Comparison of ENCODE assay signal across 13 mouse cellular contexts in the genomic region with DNA sequence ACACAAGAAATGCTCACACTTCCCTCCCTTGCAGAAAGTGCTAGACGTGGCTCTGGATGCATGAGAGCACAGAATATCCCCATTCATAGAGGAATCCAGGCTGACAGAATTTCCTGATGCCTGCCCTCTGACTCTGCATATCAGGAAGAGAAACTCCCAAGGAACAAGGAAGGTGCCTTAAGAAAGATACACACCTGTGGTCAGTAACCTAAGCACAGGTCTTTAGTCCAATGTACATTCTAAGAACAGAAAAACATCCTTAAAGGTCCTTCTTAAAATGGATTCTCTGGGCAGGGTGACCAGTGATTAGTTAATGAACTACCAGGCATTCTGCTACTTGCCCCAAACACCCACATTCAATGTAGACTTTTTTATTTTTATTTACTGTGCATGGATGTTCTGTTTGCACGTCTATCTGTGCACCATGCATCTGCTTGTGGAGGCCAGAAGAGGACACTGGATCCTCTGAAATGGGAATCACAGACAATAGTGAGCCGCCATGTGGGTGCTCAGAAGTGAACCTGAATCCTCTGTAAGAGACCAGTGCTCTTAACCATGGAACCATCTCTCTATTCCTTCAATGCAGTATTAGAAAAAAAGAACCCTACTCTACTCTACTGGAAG. TPM values are rescaled to one million over a fixed set of nuclear protein-coding genes. Genes with fewer than 3 reads are reported as not detected.
DNase-seq lines count a peak whose midpoint lies in the region; ATAC-seq and TF ChIP-seq lines count a peak whose summit lies in the region.
"Had no signal": no experiment of that assay in that cellular context is flagged by ENCODE, and none has a peak within 500 bp of the region (broad histone marks: within the 10 kb centered on the region; RNA-seq: fewer than 3 reads in every experiment).

No protein-coding gene starts in this region.

- H3K9me3 ChIP-seq in heart, embryonic 13.5 days, result no peaks in the 10 kb centered on the region
- H3K9me3 ChIP-seq in liver, postnatal 0 days (ENCODE audit: low read length), result no peaks in the 10 kb centered on the region
- H3K9me3 ChIP-seq: embryonic facial prominence, embryonic 15.5 days; midbrain, embryonic 13.5 days had no signal

- no peaks in the 10 kb centered on the region for H3K36me3 ChIP-seq in heart, embryonic 13.5 days
- no peaks in the 10 kb centered on the region for H3K36me3 ChIP-seq in liver, postnatal 0 days (replicated peaks; ENCODE audit: insufficient read depth, low read length)
- H3K36me3 ChIP-seq: embryonic facial prominence, embryonic 15.5 days; midbrain, embryonic 13.5 days had no signal

- H3K9ac ChIP-seq in heart, embryonic 13.5 days, result no peak overlapping the region
- H3K9ac ChIP-seq in liver, postnatal 0 days (replicated peaks), result peak overlapping the region; percentile 28; the same call in 1 of the 2 replicates
- H3K9ac ChIP-seq: embryonic facial prominence, embryonic 15.5 days; midbrain, embryonic 13.5 days had no signal

- TF ChIP-seq EP300 in liver, postnatal 0 days (IDR thresholded peaks at IDR 0.05; ENCODE audit: low read depth), result no peak; the same call in 1 of the 2 replicates

- WGBS in heart, embryonic 13.5 days, result 79% methylated on average over 3 of the region's 3 CpGs
- WGBS in bone marrow, adult 2 months, result 44% methylated on average over 3 of the region's 3 CpGs
- WGBS in liver, postnatal 0 days (ENCODE audit: insufficient replicate concordance), result 57% methylated on average over 3 of the region's 3 CpGs

- H3K4me2 ChIP-seq in heart, embryonic 13.5 days, result no peak overlapping the region
- H3K4me2 ChIP-seq in liver, postnatal 0 days (ENCODE audit: low read depth, low read length), result peak overlapping the region; percentile 44
- H3K4me2 ChIP-seq: embryonic facial prominence, embryonic 15.5 days; midbrain, embryonic 13.5 days had no signal

- H3K27ac ChIP-seq in heart, embryonic 13.5 days (replicated peaks), result peak overlapping the region; percentile 16; the same call in 1 of the 2 replicates
- peak overlapping the region; percentile 70; the same call in 1 of the 2 replicates for H3K27ac ChIP-seq in bone marrow, adult 2 months (ENCODE audit: control insufficient read depth, insufficient read depth, low read depth, low read length, poor library complexity)
- H3K27ac ChIP-seq in liver, postnatal 0 days (ENCODE audit: low read depth), result peak overlapping the region; percentile 96
- H3K27ac ChIP-seq: midbrain, embryonic 13.5 days had no signal

- H3K4me1 ChIP-seq in heart, embryonic 13.5 days, result peaks cover 58% of the 10 kb centered on the region
- H3K4me1 ChIP-seq in bone marrow, adult 2 months (ENCODE audit: control insufficient read depth, insufficient read depth, low read length), result peaks cover 5% of the 10 kb centered on the region
- peaks cover 55% of the 10 kb centered on the region for H3K4me1 ChIP-seq in liver, postnatal 0 days (ENCODE audit: insufficient read depth)

- no peaks in the 10 kb centered on the region for H3K27me3 ChIP-seq in heart, embryonic 13.5 days (replicated peaks)
- no peaks in the 10 kb centered on the region for H3K27me3 ChIP-seq in liver, postnatal 0 days (ENCODE audit: insufficient read depth, low read length)
- H3K27me3 ChIP-seq: embryonic facial prominence, embryonic 15.5 days; midbrain, embryonic 13.5 days had no signal

- no peak overlapping the region for H3K4me3 ChIP-seq in heart, embryonic 13.5 days
- no peak overlapping the region for H3K4me3 ChIP-seq in bone marrow, adult 2 months (replicated peaks; ENCODE audit: control insufficient read depth, low read depth, low read length)
- H3K4me3 ChIP-seq in liver, postnatal 0 days (ENCODE audit: low read depth, low read length), result no peak overlapping the region
- H3K4me3 ChIP-seq: embryonic facial prominence, embryonic 15.5 days; midbrain, embryonic 13.5 days had no signal

- TF ChIP-seq POLR2A in bone marrow, adult 2 months (IDR thresholded peaks at IDR 0.05; ENCODE audit: borderline replicate concordance, control insufficient read depth, low read depth, low read length), result no peak

- no peak for ATAC-seq in heart, embryonic 13.5 days (ENCODE audit: extremely low read depth, insufficient number of reproducible peaks, low FRiP score, low TSS enrichment)
- peak; percentile 20; the same call in 1 of the 2 replicates for ATAC-seq in liver, postnatal 0 days
- ATAC-seq: inflammation-experienced regulatory T-cells, adult 6 months; midbrain, embryonic 13.5 days had no signal

- TF ChIP-seq CTCF in bone marrow, adult 2 months (IDR thresholded peaks at IDR 0.05; ENCODE audit: control insufficient read depth, insufficient read depth, low read length), result no peak
- no peak for TF ChIP-seq CTCF in liver, postnatal 0 days (IDR thresholded peaks at IDR 0.05; ENCODE audit: low read depth)

- DNase-seq in heart, adult 18-20 months, result no peak
- peak; percentile 4 for DNase-seq in kidney, postnatal 10 days
- DNase-seq in kidney, postnatal 4 days, result no peak
- no peak for DNase-seq in liver, postnatal 0 days
- no peak for DNase-seq in adrenal gland, adult 8-10 months
- no peak for DNase-seq in adrenal gland, adult 2 months
- DNase-seq: cerebellum, postnatal 25 days; lung, adult 2 months had no signal

RNA-seq across cellular contexts. Expression of a gene that starts 16.9 kb away (rescaled TPM):
- 2.7 and 2.8 TPM in 2 replicates for polyA plus RNA-seq in heart, embryonic 13.5 days (2015; fragmentation: Nextera tagmentation; extraction: Ambion mirVana)
- 10 to 100 TPM; 10.6 to 11.3 TPM for total RNA-seq in heart, adult 18-20 months (2021)
- polyA plus RNA-seq in bone marrow, adult 2 months (2011; ENCODE audit: insufficient read depth, insufficient read length, low replicate concordance, missing spikeins), result 14.8 and 22.3 TPM in 2 replicates
- polyA plus RNA-seq in liver, postnatal 0 days (2015; fragmentation: Nextera tagmentation; extraction: Ambion mirVana), result 2.5 and 2.8 TPM in 2 replicates
- 10 to 100 TPM; 17.0 to 25.7 (median 19.9) TPM for total RNA-seq in adrenal gland, adult 8-10 months (2022)
- 10 to 100 TPM; 13.0 to 13.8 TPM for total RNA-seq in adrenal gland, adult 2 months (2021)
- 3.7 and 5.0 TPM in 2 replicates for polyA plus RNA-seq in adrenal gland, adult 2 months (2012; rRNA removed)

RNA-seq across cellular contexts. Expression of a gene that starts 42.6 kb away (rescaled TPM):
- 0.48 and 0.49 TPM in 2 replicates for polyA plus RNA-seq in heart, embryonic 13.5 days (2015; fragmentation: Nextera tagmentation; extraction: Ambion mirVana)
- not detected for total RNA-seq in heart, adult 18-20 months (2021)
- polyA plus RNA-seq in bone marrow, adult 2 months (2011; ENCODE audit: insufficient read depth, insufficient read length, low replicate concordance, missing spikeins), result not detected in 2 replicates
- not detected in 2 replicates for polyA plus RNA-seq in liver, postnatal 0 days (2015; fragmentation: Nextera tagmentation; extraction: Ambion mirVana)
- total RNA-seq in adrenal gland, adult 8-10 months (2022), result not detected
- not detected for total RNA-seq in adrenal gland, adult 2 months (2021)
- 0.33 TPM in 1 of 2 replicates, not detected in the other for polyA plus RNA-seq in adrenal gland, adult 2 months (2012; rRNA removed)
- polyA plus RNA-seq: inflammation-experienced regulatory T-cells, adult 6 months; midbrain, embryonic 13.5 days had no signal

Comparison
In these comparisons a context has a peak if more than half of its experiments do, and no peak if none do; other contexts are left out.
1. H3K27ac ChIP-seq: peak in every context shown above with its lines; median percentile 96 in liver, postnatal 0 days; 70 in bone marrow, adult 2 months; 16 in heart, embryonic 13.5 days.